Mouse (Mus musculus): ENCODE data around the gene Ankrd35. TPM values are rescaled to one million over a fixed set of nuclear protein-coding genes. Genes with fewer than 3 reads are reported as not detected.

The Ankrd35 gene
- polyA plus RNA-seq, 1 experiment from 2014 or later, result 0.40 TPM

DNA sequence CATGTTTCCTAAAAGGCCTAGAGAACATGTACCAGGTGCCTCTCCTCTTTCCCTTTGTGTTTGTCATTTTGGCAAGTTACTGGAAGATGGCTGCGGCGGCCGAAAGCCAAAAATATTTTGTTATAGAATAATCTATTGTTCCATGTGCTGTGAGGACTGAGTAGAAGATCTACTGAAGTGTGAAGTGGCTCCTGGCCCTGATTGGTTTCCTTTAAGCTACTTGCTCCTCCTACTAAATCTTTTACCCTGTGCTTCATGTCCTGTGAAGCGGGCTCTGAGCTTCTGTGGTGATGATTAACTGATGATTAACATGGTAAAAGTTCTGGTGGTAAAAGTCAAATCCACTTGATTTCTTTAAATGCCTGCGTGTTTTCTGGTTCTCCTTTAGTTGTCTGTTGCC, 3.0 kb upstream of the Ankrd35 start:
- Histone ChIP-seq H3K27ac (ENCODE audit: low read depth, low read length) (no peak overlapping the region), H3K9me3 (ENCODE audit: control insufficient read depth, low read length) (no peaks in the 10 kb centered on the region), H3K4me1 (replicated peaks; ENCODE audit: control insufficient read depth, insufficient read depth, low read length) (peaks cover 2% of the 10 kb centered on the region; the same call in 1 of the 2 replicates), H3K4me3 (ENCODE audit: low read depth, low read length) (no peak overlapping the region), H3K9ac (ENCODE audit: low read depth, low read length) (no peak overlapping the region), H3K27me3 (replicated peaks; ENCODE audit: control insufficient read depth, insufficient read depth, low read length) (peaks cover 7% of the 10 kb centered on the region; the same call in 1 of the 2 replicates), H3K36me3 (ENCODE audit: control insufficient read depth, insufficient read depth, low read length) (no peaks in the 10 kb centered on the region), H3K4me2 (no peak overlapping the region)
- DNase-seq (ENCODE audit: low spot score), result no peak
- ATAC-seq (replicated peaks; ENCODE audit: low FRiP score), result no peak
- 82% methylated on average over 5 of the region's 5 CpGs for WGBS

DNA sequence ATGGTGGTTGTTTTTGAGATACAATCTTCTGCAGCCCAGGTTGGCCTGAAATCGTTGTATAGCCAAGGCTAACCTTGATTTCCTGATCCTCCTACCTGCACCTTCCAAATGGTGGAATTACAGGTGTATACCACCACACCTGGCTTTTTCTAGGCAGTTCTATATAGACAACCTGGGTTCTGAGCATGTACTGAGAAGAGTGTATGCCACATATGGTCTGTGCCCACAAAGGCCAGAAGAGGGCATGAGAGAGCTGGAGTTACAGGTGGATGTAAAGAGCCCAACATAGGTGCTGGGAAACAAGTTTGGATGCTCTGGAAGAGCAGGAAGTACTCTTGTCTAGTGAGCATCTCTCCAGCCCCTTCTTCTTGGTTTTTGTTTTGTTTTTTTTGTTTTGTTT, 2.6 kb upstream of the Ankrd35 start:
- 31% methylated on average over 1 of the region's 1 CpGs for WGBS
- DNase-seq (ENCODE audit: low spot score), result no peak

DNA sequence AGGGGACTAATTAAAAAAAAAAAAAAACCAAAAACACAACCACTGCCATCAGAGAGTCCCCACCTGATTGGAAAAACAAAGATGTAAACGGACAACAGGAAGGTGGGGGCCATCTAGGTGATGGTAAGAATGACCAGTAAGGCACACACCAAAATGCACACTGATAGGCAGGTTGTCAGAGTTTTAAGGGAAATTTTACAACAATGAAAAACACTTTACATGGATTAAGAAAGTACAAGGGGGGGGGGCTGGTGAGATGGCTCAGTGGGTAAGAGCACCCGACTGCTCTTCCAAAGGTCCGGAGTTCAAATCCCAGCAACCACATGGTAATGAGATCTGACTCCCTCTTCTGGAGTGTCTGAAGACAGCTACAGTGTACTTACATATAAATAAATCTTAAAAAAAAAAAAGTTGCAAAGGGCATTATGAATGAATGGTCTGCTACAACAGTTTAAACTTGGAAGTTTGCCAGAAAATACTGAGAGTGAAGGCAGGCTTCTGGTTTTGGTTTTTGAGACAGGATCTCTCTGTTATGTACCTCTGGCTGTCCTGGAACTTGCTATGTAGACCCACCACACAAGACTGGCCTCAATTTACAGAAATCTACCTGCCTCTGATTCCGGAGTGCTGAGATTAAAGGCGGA, 1.4 kb upstream of the Ankrd35 start:
- H3K4me3 ChIP-seq (ENCODE audit: low read depth, low read length), result no peak overlapping the region
- no peak for DNase-seq (ENCODE audit: low spot score)
- ATAC-seq (replicated peaks; ENCODE audit: low FRiP score), result no peak
- H3K4me2 ChIP-seq, result no peak overlapping the region
- no peak overlapping the region for H3K9ac ChIP-seq (ENCODE audit: low read depth, low read length)
- no peaks in the 10 kb centered on the region for H3K9me3 ChIP-seq (ENCODE audit: control insufficient read depth, low read length)
- H3K36me3 ChIP-seq (ENCODE audit: control insufficient read depth, insufficient read depth, low read length), result no peaks in the 10 kb centered on the region
- no peak overlapping the region for H3K27ac ChIP-seq (ENCODE audit: low read depth, low read length)
- peaks cover 7% of the 10 kb centered on the region; the same call in 1 of the 2 replicates for H3K27me3 ChIP-seq (replicated peaks; ENCODE audit: control insufficient read depth, insufficient read depth, low read length)
- WGBS, result 84% methylated on average over 5 of the region's 5 CpGs
- H3K4me1 ChIP-seq (replicated peaks; ENCODE audit: control insufficient read depth, insufficient read depth, low read length), result peaks cover 2% of the 10 kb centered on the region; the same call in 1 of the 2 replicates

More for the DNA sequence above, 2.6 kb upstream of the Ankrd35 start:
- Histone ChIP-seq H3K9me3 (ENCODE audit: control insufficient read depth, low read length) (no peaks in the 10 kb centered on the region), H3K27ac (ENCODE audit: low read depth, low read length) (no peak overlapping the region), H3K4me1 (replicated peaks; ENCODE audit: control insufficient read depth, insufficient read depth, low read length) (peaks cover 2% of the 10 kb centered on the region; the same call in 1 of the 2 replicates), H3K4me2 (no peak overlapping the region), H3K9ac (ENCODE audit: low read depth, low read length) (no peak overlapping the region), H3K27me3 (replicated peaks; ENCODE audit: control insufficient read depth, insufficient read depth, low read length) (peaks cover 7% of the 10 kb centered on the region; the same call in 1 of the 2 replicates), H3K4me3 (ENCODE audit: low read depth, low read length) (no peak overlapping the region), H3K36me3 (ENCODE audit: control insufficient read depth, insufficient read depth, low read length) (no peaks in the 10 kb centered on the region)
- ATAC-seq (replicated peaks; ENCODE audit: low FRiP score), result no peak

DNA sequence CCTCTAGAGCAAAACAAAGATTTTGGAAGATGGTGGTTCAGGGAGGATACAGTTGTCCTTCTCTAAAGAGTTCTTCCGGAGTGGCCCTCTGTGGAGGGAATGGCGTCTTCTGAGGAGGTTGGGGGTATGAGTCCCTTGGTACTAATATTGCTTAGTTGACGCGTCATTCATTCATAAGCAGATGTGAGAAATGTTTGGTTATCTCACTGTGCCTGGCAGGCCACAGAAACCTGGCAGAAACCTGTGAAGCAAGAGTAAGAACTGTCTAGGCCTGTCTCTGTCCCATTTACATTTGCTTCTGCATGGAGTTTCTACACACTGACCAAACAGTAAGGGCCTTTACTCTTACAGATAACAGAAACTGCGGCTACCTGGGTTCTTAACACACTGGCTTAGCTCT, 1.6 kb downstream of the Ankrd35 start:
- WGBS, result 88% methylated on average over 5 of the region's 5 CpGs
- no peak overlapping the region for H3K4me2 ChIP-seq
- H3K36me3 ChIP-seq (ENCODE audit: control insufficient read depth, insufficient read depth, low read length), result no peaks in the 10 kb centered on the region
- DNase-seq (ENCODE audit: low spot score) (no peak), ATAC-seq (replicated peaks; ENCODE audit: low FRiP score) (no peak)
- H3K9me3 ChIP-seq (ENCODE audit: control insufficient read depth, low read length), result no peaks in the 10 kb centered on the region
- no peaks in the 10 kb centered on the region for H3K4me1 ChIP-seq (replicated peaks; ENCODE audit: control insufficient read depth, insufficient read depth, low read length)
- H3K27me3 ChIP-seq (replicated peaks; ENCODE audit: control insufficient read depth, insufficient read depth, low read length), result peaks cover 7% of the 10 kb centered on the region; the same call in 1 of the 2 replicates
- H3K9ac ChIP-seq (ENCODE audit: low read depth, low read length), result no peak overlapping the region
- H3K4me3 ChIP-seq (ENCODE audit: low read depth, low read length), result no peak overlapping the region
- H3K27ac ChIP-seq (ENCODE audit: low read depth, low read length), result no peak overlapping the region

DNA sequence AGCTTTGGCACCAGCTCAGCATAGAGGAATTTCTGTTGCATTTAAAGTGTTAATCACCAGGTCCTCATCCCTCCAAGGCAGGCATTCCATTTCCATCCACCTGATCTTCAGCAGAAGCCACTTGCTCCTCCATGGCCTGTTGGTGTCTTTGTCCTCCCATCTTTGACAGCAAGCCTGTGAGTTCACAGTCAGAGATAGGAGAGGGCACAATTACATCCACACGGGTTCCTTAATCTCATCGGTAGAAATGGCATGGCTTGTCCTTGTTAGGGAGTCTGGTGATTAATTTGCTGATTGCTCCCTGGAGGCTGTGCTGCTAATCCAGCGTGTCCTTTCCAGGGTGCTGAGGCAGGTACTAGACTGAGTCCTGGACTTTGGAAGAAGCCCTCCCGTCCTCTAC, 3.6 kb downstream of the Ankrd35 start:
- no peak overlapping the region for H3K4me2 ChIP-seq
- H3K9ac ChIP-seq (ENCODE audit: low read depth, low read length), result no peak overlapping the region
- no peak overlapping the region for H3K27ac ChIP-seq (ENCODE audit: low read depth, low read length)
- H3K4me1 ChIP-seq (replicated peaks; ENCODE audit: control insufficient read depth, insufficient read depth, low read length), result no peaks in the 10 kb centered on the region
- peaks cover 7% of the 10 kb centered on the region; the same call in 1 of the 2 replicates for H3K27me3 ChIP-seq (replicated peaks; ENCODE audit: control insufficient read depth, insufficient read depth, low read length)
- no peak for ATAC-seq (replicated peaks; ENCODE audit: low FRiP score)
- WGBS, result 62% methylated on average over 4 of the region's 4 CpGs
- DNase-seq (ENCODE audit: low spot score), result no peak
- no peak overlapping the region for H3K4me3 ChIP-seq (ENCODE audit: low read depth, low read length)
- H3K9me3 ChIP-seq (ENCODE audit: control insufficient read depth, low read length), result no peaks in the 10 kb centered on the region
- H3K36me3 ChIP-seq (ENCODE audit: control insufficient read depth, insufficient read depth, low read length), result no peaks in the 10 kb centered on the region

DNA sequence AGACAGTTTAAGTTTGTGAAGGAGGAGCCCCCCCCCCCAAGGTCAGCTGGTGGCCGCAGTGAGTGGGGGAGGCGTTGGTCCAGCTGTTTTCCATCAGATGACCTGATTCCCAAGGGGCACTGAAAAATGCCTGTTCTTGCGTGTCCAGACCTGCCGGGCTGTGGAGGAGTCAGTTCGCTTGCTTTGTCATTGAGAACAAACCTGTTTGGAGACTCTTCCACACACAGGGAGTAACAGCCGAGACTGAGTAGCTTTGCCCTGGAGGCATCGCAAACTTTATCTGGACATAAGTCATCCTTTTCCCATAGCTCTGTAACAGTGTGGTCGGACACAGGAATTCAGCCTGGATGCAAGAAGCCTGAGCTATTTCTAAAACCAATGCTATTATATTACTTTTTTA, 4.5 kb downstream of the Ankrd35 start:
- no peaks in the 10 kb centered on the region for H3K36me3 ChIP-seq (ENCODE audit: control insufficient read depth, insufficient read depth, low read length)
- ATAC-seq (replicated peaks; ENCODE audit: low FRiP score) (no peak), DNase-seq (ENCODE audit: low spot score) (no peak)
- no peak overlapping the region for H3K4me3 ChIP-seq (ENCODE audit: low read depth, low read length)
- no peaks in the 10 kb centered on the region for H3K9me3 ChIP-seq (ENCODE audit: control insufficient read depth, low read length)
- H3K27ac ChIP-seq (ENCODE audit: low read depth, low read length), result no peak overlapping the region
- H3K9ac ChIP-seq (ENCODE audit: low read depth, low read length), result no peak overlapping the region
- H3K27me3 ChIP-seq (replicated peaks; ENCODE audit: control insufficient read depth, insufficient read depth, low read length), result peaks cover 7% of the 10 kb centered on the region; the same call in 1 of the 2 replicates
- H3K4me1 ChIP-seq (replicated peaks; ENCODE audit: control insufficient read depth, insufficient read depth, low read length), result peaks cover 5% of the 10 kb centered on the region
- H3K4me2 ChIP-seq, result no peak overlapping the region
- 65% methylated on average over 8 of the region's 8 CpGs for WGBS

DNA sequence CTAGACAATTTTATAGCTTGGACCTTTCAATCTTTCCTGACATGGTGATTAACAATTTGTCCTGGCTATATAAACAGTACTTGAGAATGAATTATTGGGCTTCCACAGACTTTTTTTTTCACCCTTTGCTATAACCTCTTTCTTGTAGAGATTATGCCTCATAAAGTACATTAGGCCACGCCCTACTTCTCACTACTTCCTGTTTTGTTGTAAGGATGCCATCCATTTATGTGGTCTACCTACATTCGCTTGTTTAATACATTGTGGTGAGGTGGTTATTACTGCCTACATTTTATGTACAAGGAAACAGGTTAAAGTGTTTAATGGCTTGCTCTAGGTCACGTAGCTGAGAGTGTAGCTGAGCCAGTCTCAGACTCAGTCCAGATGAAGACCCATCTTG, 5.2 kb downstream of the Ankrd35 start:
- no peak overlapping the region for H3K4me3 ChIP-seq (ENCODE audit: low read depth, low read length)
- no peak for ATAC-seq (replicated peaks; ENCODE audit: low FRiP score)
- no peak overlapping the region for H3K9ac ChIP-seq (ENCODE audit: low read depth, low read length)
- H3K36me3 ChIP-seq (ENCODE audit: control insufficient read depth, insufficient read depth, low read length), result no peaks in the 10 kb centered on the region
- H3K9me3 ChIP-seq (ENCODE audit: control insufficient read depth, low read length), result no peaks in the 10 kb centered on the region
- DNase-seq (ENCODE audit: low spot score), result no peak
- no peak overlapping the region for H3K27ac ChIP-seq (ENCODE audit: low read depth, low read length)
- WGBS, result 79% methylated on average over 3 of the region's 3 CpGs
- no peak overlapping the region for H3K4me2 ChIP-seq
- H3K4me1 ChIP-seq (replicated peaks; ENCODE audit: control insufficient read depth, insufficient read depth, low read length), result peaks cover 8% of the 10 kb centered on the region
- H3K27me3 ChIP-seq (replicated peaks; ENCODE audit: control insufficient read depth, insufficient read depth, low read length), result peaks cover 9% of the 10 kb centered on the region

DNA sequence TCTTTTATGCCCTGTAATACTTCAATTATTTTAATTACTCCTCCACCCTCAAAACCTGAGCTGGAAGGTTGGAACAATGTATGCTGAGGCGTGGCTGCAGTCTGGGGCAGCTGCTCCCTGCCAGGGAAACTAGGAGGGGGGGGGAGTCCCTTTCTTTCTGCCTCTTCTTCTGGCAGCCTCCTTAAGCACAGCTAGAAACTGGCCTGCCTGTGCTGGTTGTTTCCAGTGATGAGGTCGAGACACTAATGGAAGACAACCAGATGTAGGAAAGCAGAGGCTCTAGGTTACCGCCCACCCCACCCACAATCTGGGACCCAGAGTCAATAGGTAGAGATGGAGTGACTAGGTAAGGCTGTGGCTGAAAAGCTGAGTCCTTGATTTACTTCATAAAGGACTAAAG, 5.8 kb downstream of the Ankrd35 start:
- Histone ChIP-seq H3K4me3 (ENCODE audit: low read depth, low read length) (no peak overlapping the region), H3K27ac (ENCODE audit: low read depth, low read length) (no peak overlapping the region), H3K36me3 (ENCODE audit: control insufficient read depth, insufficient read depth, low read length) (no peaks in the 10 kb centered on the region), H3K4me2 (no peak overlapping the region), H3K4me1 (replicated peaks; ENCODE audit: control insufficient read depth, insufficient read depth, low read length) (peaks cover 8% of the 10 kb centered on the region), H3K9ac (ENCODE audit: low read depth, low read length) (no peak overlapping the region), H3K9me3 (ENCODE audit: control insufficient read depth, low read length) (no peaks in the 10 kb centered on the region), H3K27me3 (replicated peaks; ENCODE audit: control insufficient read depth, insufficient read depth, low read length) (peaks cover 14% of the 10 kb centered on the region)
- no peak for ATAC-seq (replicated peaks; ENCODE audit: low FRiP score)
- no peak for DNase-seq (ENCODE audit: low spot score)
- 58% methylated on average over 3 of the region's 3 CpGs for WGBS

DNA sequence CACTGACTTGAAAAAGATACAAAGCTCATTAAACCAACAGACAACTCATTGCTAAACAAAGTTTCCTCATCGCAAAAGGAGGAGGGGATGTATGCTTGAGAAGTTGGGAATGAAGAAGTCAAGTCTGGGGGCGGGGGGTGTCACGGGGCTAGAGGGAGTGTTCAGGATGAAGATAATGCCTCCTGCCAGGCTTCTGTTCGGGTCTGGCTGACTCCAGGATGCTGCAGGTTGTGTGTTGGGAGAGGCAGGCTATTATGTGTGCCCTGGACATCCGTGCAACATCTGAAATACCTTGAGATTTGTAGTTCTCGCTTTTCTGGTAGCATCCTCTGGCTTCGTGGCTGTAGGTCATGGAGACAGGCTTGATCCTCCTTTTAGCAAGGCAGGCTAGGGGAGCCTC, 8.5 kb downstream of the Ankrd35 start:
- no peak overlapping the region for H3K4me3 ChIP-seq (ENCODE audit: low read depth, low read length)
- peaks cover 8% of the 10 kb centered on the region for H3K4me1 ChIP-seq (replicated peaks; ENCODE audit: control insufficient read depth, insufficient read depth, low read length)
- no peak for ATAC-seq (replicated peaks; ENCODE audit: low FRiP score)
- H3K9ac ChIP-seq (ENCODE audit: low read depth, low read length), result no peak overlapping the region
- WGBS, result 64% methylated on average over 7 of the region's 7 CpGs
- H3K27me3 ChIP-seq (replicated peaks; ENCODE audit: control insufficient read depth, insufficient read depth, low read length), result peaks cover 19% of the 10 kb centered on the region
- H3K9me3 ChIP-seq (ENCODE audit: control insufficient read depth, low read length), result no peaks in the 10 kb centered on the region
- DNase-seq (ENCODE audit: low spot score), result no peak
- H3K4me2 ChIP-seq, result no peak overlapping the region
- H3K36me3 ChIP-seq (ENCODE audit: control insufficient read depth, insufficient read depth, low read length), result no peaks in the 10 kb centered on the region
- H3K27ac ChIP-seq (ENCODE audit: low read depth, low read length), result no peak overlapping the region

All from liver, embryonic 11.5 days (tissue).